Mouse (Mus musculus): Measurements from ENCODE around the gene Gsk3a. TPM values are rescaled to one million over a fixed set of nuclear protein-coding genes. Genes with fewer than 3 reads are reported as not detected.

The Gsk3a gene
- 7.8 and 8.2 TPM in 2 replicates for polyA plus RNA-seq (2015; fragmentation: Nextera tagmentation; extraction: Ambion mirVana)

DNA sequence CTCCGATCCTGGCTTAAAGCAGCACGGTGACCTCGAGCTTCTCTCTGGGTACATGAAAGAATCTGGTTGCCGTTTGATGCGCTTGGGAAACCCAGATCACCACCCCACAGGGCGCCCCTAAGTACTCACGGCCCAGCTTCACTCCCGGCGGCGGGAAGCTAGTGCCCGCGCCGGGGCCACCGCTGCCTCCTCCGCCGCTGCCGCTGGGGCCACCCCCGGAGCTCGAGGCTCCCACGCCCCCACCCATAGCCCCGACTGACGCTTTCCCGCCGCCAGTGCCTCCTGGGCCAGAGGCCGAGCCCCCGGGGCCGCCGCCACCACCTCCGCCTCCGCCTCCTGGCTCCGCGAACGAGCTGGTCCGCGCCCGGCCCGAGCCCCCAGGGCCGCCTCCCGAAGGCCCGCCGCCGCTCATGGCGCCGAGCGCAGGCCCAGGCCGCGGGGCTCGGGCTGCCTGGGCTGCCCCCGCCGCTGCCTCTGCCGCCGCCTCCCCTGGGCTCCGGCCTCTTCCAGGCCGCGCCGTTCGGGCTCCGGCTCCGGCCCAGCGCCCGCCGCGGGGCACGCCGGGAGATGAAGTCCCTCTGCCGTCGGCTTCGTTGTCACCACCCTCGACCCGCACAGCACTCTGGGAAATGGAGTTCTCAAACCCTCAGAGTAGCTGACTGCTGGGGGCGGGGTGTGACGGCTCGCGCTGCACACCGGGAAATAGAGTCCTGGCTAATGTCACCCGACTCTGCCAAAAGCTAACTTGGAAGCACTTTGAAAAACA is at the start of gene Gsk3a:
TSS of gene Gsk3a (minus strand) at position 603 of the 766 bp plus-strand sequence.
- Histone ChIP-seq H3K4me2 (peak within 1 kb of the TSS; percentile 86), H3K4me1 (peaks cover 52% of the 10 kb centered on the region), H3K9ac (peak within 1 kb of the TSS; percentile 97), H3K4me3 (peak within 1 kb of the TSS; percentile 79), H3K9me3 (no peaks in the 10 kb centered on the region), H3K27ac (replicated peaks) (peak within 1 kb of the TSS; percentile 86), H3K27me3 (replicated peaks) (no peaks in the 10 kb centered on the region), H3K36me3 (peaks cover 51% of the 10 kb centered on the region)
- ATAC-seq (ENCODE audit: extremely low read depth, insufficient number of reproducible peaks, low FRiP score, low TSS enrichment) = peak; percentile 82
- WGBS = under 1% methylated on average over 65 of the region's 76 CpGs

DNA sequence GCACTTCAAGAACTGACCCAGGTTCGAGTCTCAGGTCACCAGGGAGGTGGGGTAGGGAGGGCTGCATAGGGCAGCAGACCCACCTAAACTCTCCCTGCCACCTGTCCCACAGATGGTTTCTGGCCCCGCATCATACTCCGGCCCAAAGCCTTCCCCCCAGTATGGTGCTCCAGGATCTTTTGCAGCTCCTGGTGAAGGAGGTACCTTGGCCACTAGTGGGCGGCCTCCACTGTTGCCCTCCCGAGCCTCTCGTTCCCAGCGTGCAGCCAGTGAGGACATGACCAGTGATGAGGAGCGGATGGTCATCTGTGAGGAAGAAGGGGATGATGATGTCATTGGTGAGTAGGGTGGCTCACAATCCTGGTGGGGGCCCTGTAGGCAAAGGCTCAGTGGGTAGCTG is 49.3 kb upstream of the Gsk3a start:
- no peak for ATAC-seq (ENCODE audit: extremely low read depth, insufficient number of reproducible peaks, low FRiP score, low TSS enrichment)
- WGBS = 77% methylated on average over 8 of the region's 8 CpGs
- no peak overlapping the region for H3K4me3 ChIP-seq
- H3K4me2 ChIP-seq = no peak overlapping the region
- peaks cover 39% of the 10 kb centered on the region for H3K4me1 ChIP-seq
- no peak overlapping the region for H3K27ac ChIP-seq (replicated peaks)
- no peak overlapping the region for H3K9ac ChIP-seq
- no peaks in the 10 kb centered on the region for H3K9me3 ChIP-seq
- H3K36me3 ChIP-seq = peaks cover 75% of the 10 kb centered on the region
- H3K27me3 ChIP-seq (replicated peaks) = no peaks in the 10 kb centered on the region

DNA sequence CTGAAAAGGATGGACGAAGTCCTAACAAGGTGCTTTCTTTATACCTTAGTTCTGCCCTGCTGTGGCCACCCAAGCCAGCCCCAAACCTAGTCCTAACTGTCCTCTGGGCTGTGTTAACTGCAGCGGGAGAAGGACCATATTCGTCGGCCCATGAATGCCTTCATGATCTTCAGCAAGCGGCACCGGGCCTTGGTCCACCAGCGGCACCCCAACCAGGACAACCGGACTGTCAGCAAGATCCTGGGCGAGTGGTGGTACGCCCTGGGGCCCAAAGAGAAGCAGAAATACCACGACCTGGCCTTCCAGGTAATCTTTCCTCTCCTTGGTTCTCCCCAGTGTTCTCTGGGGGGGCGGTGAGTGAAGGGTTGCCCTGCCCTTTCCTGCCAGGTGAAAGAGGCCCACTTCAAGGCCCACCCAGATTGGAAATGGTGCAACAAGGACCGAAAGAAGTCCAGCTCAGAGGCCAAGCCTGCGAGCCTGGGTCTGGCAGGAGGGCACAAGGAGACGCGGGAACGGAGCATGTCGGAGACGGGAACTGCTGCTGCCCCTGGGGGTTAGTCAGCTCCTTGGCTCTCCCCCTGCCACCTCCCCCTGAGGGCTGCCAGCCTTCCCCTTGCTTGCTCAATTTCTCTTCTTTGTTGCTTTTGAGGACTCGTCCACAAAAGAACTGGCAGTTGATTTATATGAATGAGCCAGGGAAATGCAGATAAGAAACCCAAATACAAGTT is 48.0 kb upstream of the Gsk3a start:
- WGBS = 89% methylated on average over 20 of the region's 20 CpGs
- no peak for ATAC-seq (ENCODE audit: extremely low read depth, insufficient number of reproducible peaks, low FRiP score, low TSS enrichment)

DNA sequence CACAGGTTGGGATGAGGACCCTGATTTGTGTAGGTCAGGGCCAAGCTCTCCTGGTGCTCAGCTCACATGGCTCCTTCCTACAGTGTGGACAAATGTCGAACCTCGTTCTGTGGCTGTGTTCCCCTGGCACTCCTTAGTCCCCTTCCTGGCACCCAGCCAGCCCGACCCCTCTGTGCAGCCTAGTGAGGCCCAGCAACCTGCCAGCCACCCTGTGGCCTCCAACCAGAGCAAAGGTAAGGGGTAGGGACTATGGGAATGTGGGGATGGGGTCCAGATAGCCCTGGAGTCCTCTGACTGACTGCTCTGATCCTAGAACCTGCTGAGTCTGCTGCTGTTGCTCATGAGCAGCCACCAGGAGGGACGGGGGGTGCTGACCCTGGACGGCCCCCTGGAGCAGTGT is 47.1 kb upstream of the Gsk3a start:
- Histone ChIP-seq H3K4me2 (peak overlapping the region; percentile 97), H3K9ac (peak overlapping the region; percentile 87), H3K36me3 (peaks cover 53% of the 10 kb centered on the region), H3K4me1 (peaks cover 42% of the 10 kb centered on the region), H3K4me3 (peak overlapping the region; percentile 69; the same call in 1 of the 2 replicates), H3K27ac (replicated peaks) (peak overlapping the region; percentile 100; the same call in 1 of the 2 replicates), H3K9me3 (no peaks in the 10 kb centered on the region), H3K27me3 (replicated peaks) (no peaks in the 10 kb centered on the region)
- no peak for ATAC-seq (ENCODE audit: extremely low read depth, insufficient number of reproducible peaks, low FRiP score, low TSS enrichment)
- WGBS = 62% methylated on average over 5 of the region's 5 CpGs

More for the DNA sequence above, 48.0 kb upstream of the Gsk3a start:
- H3K4me1 ChIP-seq = peaks cover 36% of the 10 kb centered on the region
- no peaks in the 10 kb centered on the region for H3K27me3 ChIP-seq (replicated peaks)
- no peak overlapping the region for H3K4me3 ChIP-seq
- H3K27ac ChIP-seq (replicated peaks) = no peak overlapping the region
- H3K9ac ChIP-seq = no peak overlapping the region
- H3K4me2 ChIP-seq = no peak overlapping the region
- H3K36me3 ChIP-seq = peaks cover 62% of the 10 kb centered on the region
- no peaks in the 10 kb centered on the region for H3K9me3 ChIP-seq

DNA sequence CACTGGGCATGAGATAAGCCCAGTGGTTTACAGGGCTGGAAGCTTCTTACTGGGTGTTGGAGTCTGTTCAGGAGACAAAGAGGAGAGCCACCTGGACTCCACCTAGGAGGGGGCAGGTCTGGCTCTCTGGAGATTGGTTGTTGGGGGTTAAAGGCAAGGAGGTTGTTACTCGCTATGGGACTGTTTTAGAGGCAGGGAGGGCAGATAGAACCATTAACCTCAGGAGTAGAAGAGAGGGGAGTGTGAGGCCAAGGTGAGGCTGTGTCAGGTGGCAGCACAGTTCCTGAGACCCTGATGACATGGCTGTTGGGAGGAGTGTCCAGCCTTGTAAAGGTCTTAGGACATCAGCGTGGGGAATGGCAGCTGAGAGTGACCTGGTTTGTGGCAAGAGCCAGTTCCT is 46.5 kb upstream of the Gsk3a start:
- H3K27ac ChIP-seq (replicated peaks) = peak overlapping the region; percentile 100
- no peaks in the 10 kb centered on the region for H3K27me3 ChIP-seq (replicated peaks)
- peak overlapping the region; percentile 87 for H3K9ac ChIP-seq
- WGBS = 58% methylated on average over 2 of the region's 2 CpGs
- peak overlapping the region; percentile 69 for H3K4me3 ChIP-seq
- peak overlapping the region; percentile 97 for H3K4me2 ChIP-seq
- no peak for ATAC-seq (ENCODE audit: extremely low read depth, insufficient number of reproducible peaks, low FRiP score, low TSS enrichment)
- H3K4me1 ChIP-seq = peaks cover 45% of the 10 kb centered on the region
- H3K9me3 ChIP-seq = no peaks in the 10 kb centered on the region
- peaks cover 47% of the 10 kb centered on the region for H3K36me3 ChIP-seq

DNA sequence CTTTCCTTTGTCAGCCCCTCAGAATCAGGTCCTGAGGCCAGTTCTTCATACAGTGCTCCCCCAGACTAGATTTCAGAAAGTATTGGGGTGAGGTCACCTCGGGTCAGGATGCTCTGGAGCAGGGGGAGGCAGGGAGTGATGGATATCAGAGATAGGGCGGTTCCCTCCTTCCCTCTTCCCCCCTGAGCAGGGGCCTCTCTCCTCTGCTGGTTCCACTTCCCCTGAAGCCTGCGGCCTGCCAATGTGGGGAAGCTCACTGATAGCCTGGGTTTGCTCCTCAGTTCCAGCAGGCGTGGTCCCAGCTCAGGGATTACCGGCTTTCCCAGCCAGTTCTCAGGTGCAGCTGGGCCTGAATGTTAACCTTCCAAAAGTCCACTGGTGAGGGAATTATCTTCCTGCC is 46.0 kb upstream of the Gsk3a start:
- peaks cover 45% of the 10 kb centered on the region for H3K4me1 ChIP-seq
- no peak for ATAC-seq (ENCODE audit: extremely low read depth, insufficient number of reproducible peaks, low FRiP score, low TSS enrichment)

DNA sequence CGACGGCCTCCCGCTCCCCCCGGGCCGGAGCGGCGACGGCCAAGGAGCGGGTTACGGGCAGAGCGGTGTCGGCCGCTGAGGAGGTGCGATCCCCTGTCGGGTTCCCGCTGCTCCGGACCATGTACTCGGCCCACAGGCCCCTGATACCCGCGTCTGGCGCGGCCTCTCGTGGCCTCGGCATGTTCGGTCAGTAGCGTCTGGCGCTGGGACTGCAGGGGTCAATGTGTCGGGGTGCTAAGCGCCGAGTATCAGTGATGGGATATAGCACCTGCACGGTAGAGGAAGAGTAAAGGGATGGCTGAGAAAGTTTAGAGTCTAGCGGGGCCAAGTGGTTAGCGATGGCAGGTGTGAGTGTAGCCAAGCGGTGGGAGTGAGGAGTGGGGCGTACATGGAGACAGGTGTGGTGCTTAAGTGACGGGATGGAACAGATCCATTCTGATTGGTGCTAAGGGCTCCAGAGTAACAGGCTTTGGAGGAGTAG is 45.1 kb upstream of the Gsk3a start:
- ATAC-seq (ENCODE audit: extremely low read depth, insufficient number of reproducible peaks, low FRiP score, low TSS enrichment) = peak; percentile 0; the same call in 1 of the 2 replicates
- Histone ChIP-seq H3K4me3 (peak overlapping the region; percentile 69), H3K9ac (peak overlapping the region; percentile 87), H3K27ac (replicated peaks) (peak overlapping the region; percentile 100), H3K4me2 (peak overlapping the region; percentile 97), H3K9me3 (no peaks in the 10 kb centered on the region), H3K36me3 (peaks cover 33% of the 10 kb centered on the region), H3K27me3 (replicated peaks) (no peaks in the 10 kb centered on the region), H3K4me1 (peaks cover 48% of the 10 kb centered on the region)
- 1% methylated on average over 27 of the region's 36 CpGs for WGBS

More for the DNA sequence above, 46.0 kb upstream of the Gsk3a start:
- peak overlapping the region; percentile 69 for H3K4me3 ChIP-seq
- WGBS = 9% methylated on average over 5 of the region's 5 CpGs
- H3K4me2 ChIP-seq = peak overlapping the region; percentile 97
- no peaks in the 10 kb centered on the region for H3K27me3 ChIP-seq (replicated peaks)
- H3K27ac ChIP-seq (replicated peaks) = peak overlapping the region; percentile 100
- H3K9ac ChIP-seq = peak overlapping the region; percentile 87
- H3K36me3 ChIP-seq = peaks cover 42% of the 10 kb centered on the region
- no peaks in the 10 kb centered on the region for H3K9me3 ChIP-seq

DNA sequence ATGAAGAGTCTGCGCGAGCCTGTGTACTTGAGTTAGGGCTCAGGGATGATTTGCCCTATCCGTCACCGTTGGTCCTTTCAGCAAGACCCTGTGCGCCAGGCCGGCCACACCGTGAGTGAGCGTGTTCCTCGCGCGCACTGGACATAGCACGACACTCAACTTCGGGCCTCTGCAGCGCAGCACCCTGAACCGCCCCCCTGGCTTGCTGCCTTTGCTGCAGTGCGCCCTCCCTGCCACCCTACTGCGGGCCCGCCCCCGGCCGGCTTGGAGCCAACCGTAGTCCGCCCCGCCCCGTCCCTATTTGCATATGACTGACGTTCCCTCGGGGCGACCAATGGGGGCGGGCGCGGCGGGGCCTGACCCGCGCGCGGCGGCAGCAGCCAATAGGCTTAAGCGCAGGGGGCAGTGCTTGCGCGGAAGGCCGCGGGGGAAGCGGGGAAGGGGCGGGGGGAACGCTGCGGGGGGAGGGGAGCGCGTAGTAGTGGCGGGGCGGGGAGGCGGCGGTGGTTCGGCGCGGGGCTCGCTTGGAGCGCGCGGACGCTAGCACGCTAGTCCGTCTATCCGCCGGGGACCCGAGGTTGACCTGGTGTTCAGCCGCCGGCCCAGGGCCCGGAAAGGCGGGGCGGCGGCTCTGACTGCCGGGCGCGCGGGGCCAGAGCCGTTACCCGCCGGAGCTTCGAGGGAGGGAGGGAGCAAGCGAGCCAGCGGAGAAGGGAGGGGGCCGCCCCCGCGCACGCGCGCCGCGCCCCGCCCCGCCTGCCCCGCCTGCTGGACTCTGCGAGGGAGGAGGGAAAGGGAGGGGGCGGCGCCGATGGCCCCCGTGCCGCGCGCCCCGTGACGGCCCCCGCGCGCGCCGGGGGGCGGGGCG is 44.3 kb upstream of the Gsk3a start:
- peak overlapping the region; percentile 91 for H3K9ac ChIP-seq
- peak overlapping the region; percentile 97 for H3K4me2 ChIP-seq
- H3K4me3 ChIP-seq = peak overlapping the region; percentile 69
- no peaks in the 10 kb centered on the region for H3K9me3 ChIP-seq
- H3K36me3 ChIP-seq = peaks cover 25% of the 10 kb centered on the region
- peaks cover 56% of the 10 kb centered on the region for H3K4me1 ChIP-seq
- ATAC-seq (ENCODE audit: extremely low read depth, insufficient number of reproducible peaks, low FRiP score, low TSS enrichment) = peak; percentile 79
- H3K27me3 ChIP-seq (replicated peaks) = no peaks in the 10 kb centered on the region
- under 1% methylated on average over 55 of the region's 108 CpGs for WGBS
- peak overlapping the region; percentile 100 for H3K27ac ChIP-seq (replicated peaks)

DNA sequence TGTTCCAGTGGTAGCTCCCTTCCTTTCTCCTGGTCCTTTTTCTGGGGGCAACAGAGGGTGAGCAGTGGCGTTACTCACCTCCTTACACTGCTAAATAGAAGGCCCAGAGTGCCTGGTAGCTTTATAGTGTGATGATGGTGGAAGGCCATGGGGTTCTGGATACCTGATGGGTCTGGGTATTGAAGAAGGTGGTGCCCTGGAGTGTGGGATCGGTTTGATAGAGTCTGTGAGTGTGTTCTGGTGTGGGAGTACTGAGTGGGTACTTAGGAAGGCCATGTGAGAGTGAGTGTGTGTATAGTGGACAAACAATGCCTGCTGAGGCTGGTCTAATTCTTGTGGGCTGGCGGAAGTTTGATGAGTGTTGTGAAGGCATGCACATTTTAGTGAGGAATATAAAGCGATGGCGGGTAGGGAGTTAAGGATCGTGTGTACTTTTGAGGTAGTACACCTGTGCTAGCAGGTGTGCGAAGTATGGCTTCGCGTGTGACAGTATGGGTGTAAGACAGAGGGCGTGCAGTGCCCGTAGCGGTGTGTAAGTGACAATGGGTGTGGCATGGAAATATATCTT is 43.6 kb upstream of the Gsk3a start:
- Histone ChIP-seq H3K4me1 (peaks cover 63% of the 10 kb centered on the region), H3K9ac (peak overlapping the region; percentile 91), H3K4me2 (peak overlapping the region; percentile 92), H3K4me3 (peak overlapping the region; percentile 69), H3K27ac (replicated peaks) (peak overlapping the region; percentile 100), H3K27me3 (replicated peaks) (no peaks in the 10 kb centered on the region), H3K36me3 (peaks cover 18% of the 10 kb centered on the region), H3K9me3 (no peaks in the 10 kb centered on the region)
- 16% methylated on average over 12 of the region's 12 CpGs for WGBS
- ATAC-seq (ENCODE audit: extremely low read depth, insufficient number of reproducible peaks, low FRiP score, low TSS enrichment) = no peak

DNA sequence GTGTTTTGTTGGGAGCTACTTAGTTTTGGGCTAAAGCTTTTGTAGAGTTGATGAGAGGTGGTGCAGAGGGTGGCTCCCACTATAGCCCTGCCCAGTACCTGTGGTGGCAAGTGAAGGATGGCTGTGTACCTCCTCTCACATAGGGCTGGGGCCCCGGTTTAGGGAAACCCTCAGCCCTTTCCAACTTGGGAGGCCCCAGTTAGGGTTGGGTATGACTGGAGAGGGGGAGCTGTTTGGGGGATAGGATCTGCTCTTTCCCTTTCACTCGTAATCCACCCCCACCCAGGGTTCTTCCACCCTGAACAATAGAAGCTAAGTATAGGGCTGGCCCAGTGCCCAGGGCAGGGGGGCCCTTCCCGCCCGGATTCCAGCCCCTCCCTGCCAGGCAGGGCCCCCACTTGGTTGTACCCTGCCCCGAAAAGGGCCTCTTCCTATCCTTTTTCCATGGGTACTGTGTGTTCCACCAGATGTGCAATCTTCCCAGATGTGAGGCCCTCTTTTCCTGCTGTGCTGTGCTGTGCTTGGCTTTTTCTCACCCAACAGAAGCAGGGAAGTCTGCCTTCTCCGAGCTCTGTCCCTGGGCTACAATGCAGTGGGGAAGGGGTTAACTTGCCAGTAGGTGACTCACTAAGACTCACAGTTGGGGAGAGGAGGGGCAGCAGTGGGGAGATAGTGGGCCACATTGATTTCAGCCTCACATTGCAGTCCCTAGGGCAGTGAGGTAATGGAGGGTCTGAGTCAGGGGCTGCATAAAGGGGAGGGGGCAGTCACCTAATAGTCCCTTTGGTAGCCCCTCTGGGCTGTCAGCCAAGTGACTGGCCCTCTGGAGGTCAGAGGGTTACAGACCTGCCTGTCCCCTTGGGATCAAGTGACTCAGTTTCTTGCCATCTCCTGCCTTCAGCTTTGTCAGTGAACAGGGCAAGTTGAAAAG is 42.5 kb upstream of the Gsk3a start:
- H3K4me1 ChIP-seq = peaks cover 74% of the 10 kb centered on the region
- peaks cover 9% of the 10 kb centered on the region for H3K36me3 ChIP-seq
- peak overlapping the region; percentile 92 for H3K4me2 ChIP-seq
- no peaks in the 10 kb centered on the region for H3K9me3 ChIP-seq
- peak overlapping the region; percentile 100 for H3K27ac ChIP-seq (replicated peaks)
- peak overlapping the region; percentile 91 for H3K9ac ChIP-seq
- H3K27me3 ChIP-seq (replicated peaks) = no peaks in the 10 kb centered on the region
- peak overlapping the region; percentile 69 for H3K4me3 ChIP-seq
- ATAC-seq (ENCODE audit: extremely low read depth, insufficient number of reproducible peaks, low FRiP score, low TSS enrichment) = peak; percentile 10
- WGBS = under 1% methylated on average over 6 of the region's 6 CpGs

Measured in heart, embryonic 13.5 days (tissue).